Mouse (Mus musculus): ENCODE results near the gene 1700047I17Rik2. TPM values are rescaled to one million over a fixed set of nuclear protein-coding genes. Genes with fewer than 3 reads are reported as not detected.
"Not testable (repeated sequence)": the region's sequence is repeated elsewhere in the genome, so short reads cannot be mapped to it uniquely, and the experiment has no call there.

1700047I17Rik2 gene
- polyA plus RNA-seq (2015; fragmentation: Nextera tagmentation; extraction: Ambion mirVana), result not detected in 2 replicates

DNA sequence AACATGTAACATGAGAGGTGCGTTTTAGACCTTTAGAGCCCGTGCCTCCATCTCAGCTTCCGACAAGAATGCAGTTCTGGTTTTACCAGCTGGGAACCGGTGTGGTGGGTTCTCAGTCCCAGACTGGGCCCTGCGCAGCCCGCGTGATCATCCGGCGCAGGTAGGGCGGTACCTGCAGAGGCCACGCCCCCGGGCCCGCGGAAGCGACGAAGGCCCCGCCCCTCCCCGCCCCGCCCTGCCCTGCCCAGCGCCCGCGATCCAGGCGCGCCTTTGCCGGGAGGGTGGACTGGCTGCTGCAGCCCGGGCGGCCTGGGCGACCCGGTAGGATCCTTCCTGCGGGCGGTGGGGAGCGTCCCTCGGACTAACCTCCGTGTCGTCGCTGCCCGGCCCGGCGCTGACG, at the start of gene 1700047I17Rik2:
Gene 1700047I17Rik2, plus strand, starts transcription at position 287 of the 400 bp plus-strand sequence.
- not testable (repeated sequence) for H3K9me3 ChIP-seq; H3K4me1 ChIP-seq; H3K9ac ChIP-seq; H3K4me3 ChIP-seq; H3K27ac ChIP-seq; H3K36me3 ChIP-seq (replicated peaks); H3K4me2 ChIP-seq; H3K27me3 ChIP-seq (replicated peaks)
- no CpG with 5 or more reads among the region's 40 CpGs for WGBS
- peak; percentile 98 for ATAC-seq (replicated peaks)

DNA sequence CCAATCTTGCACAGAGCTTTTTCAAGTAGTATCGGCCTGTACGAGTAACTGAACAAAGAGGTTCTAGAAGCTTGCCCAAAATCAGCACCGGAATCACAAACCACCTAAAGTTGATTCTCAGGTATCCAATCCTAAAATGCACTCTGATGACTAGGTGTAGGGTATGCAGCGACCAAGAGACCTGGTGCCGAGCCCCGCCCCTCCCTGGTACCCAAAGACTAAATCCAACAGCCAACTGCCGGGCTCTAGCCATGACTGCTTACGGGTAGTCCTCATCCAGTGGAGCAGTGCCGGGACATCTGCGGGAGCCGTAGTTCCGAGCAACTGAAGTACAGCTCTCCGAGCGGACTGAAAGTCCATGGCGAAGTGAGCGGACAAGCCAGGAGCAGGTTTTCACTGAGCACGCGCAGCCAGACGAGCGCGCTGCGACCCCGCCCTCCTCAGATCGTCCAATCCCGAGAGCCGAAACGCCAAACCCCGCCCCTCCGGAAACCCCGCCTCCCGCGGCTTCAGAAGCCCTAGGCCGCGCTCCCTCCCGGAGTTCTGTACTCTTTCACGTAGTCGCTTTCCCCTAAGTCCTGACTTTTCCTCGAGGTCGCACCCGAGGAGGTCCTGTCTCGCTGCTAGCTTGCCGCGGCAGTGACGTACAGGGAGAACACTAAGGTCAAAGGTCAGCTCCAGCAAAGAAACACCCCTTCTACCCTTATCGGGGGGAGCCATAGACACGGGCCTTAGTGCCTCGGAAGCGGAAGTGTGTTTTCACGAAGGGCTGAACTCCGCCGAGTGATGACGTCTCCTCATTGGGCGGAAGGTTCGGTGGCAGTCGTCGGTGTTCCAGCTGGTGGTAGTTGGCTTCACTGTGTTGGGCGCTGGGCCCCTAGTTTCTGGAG, 44.6 kb upstream of the 1700047I17Rik2 start, which contains the start of gene Srp54b:
Gene Srp54b, plus strand, starts transcription at position 546 of the 890 bp plus-strand sequence.
- H3K4me1 ChIP-seq; H3K27me3 ChIP-seq (replicated peaks); H3K9ac ChIP-seq; H3K9me3 ChIP-seq; H3K27ac ChIP-seq; H3K36me3 ChIP-seq (replicated peaks); H3K4me2 ChIP-seq: not testable (repeated sequence)
- WGBS, result no CpG with 5 or more reads among the region's 57 CpGs
- ATAC-seq (replicated peaks), result peak; percentile 99
- peak within 1 kb of the TSS; percentile 27 for H3K4me3 ChIP-seq

DNA sequence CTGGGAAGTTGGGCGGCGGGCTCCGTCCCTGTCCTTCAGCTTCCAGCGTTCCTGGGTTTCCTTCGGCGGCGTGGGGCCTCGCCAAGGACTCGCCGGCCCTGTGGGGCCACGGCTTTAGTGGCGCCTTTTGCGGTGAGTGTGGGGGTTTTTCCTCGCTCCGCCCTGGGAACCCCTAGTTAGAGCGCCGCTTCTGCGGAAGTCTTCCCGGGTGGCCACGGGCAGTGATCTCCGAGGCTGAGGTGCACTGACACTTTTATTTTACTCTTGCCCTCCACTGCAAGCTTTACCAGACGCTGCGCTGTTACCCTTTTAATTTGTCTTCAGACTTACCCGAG, 44.0 kb upstream of the 1700047I17Rik2 start:
- H3K4me2 ChIP-seq; H3K36me3 ChIP-seq (replicated peaks); H3K27me3 ChIP-seq (replicated peaks); H3K27ac ChIP-seq; H3K9me3 ChIP-seq; ATAC-seq (replicated peaks); H3K9ac ChIP-seq; H3K4me1 ChIP-seq: not testable (repeated sequence)
- H3K4me3 ChIP-seq, result peak overlapping the region; percentile 27
- 0% methylated on average over 11 of the region's 24 CpGs for WGBS

DNA sequence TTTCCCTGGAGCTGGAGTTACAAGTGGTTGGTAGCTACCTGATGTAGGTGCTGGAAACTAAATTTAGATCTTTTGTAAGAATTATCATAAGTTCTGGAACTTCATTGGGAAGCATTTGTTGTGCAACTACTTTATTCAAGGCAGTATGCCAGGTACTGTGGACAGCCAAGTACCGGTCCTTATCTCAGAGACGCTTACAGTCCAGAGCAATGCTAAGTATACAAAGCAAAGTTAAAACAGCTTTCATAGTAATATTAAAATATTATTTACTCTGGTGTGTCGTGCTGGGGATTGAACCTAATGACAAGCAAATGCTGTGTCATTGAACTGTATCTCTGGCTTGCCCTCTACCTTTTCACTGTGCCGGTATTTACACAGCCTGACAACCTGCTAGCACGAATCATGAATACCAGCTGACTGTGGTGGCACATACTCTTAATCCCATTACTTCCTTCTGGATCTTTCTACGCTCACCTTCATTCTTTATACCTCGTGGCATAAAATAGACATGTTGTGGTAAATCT, 32.3 kb upstream of the 1700047I17Rik2 start:
- H3K27me3 ChIP-seq (replicated peaks); H3K9me3 ChIP-seq: not testable (repeated sequence)

DNA sequence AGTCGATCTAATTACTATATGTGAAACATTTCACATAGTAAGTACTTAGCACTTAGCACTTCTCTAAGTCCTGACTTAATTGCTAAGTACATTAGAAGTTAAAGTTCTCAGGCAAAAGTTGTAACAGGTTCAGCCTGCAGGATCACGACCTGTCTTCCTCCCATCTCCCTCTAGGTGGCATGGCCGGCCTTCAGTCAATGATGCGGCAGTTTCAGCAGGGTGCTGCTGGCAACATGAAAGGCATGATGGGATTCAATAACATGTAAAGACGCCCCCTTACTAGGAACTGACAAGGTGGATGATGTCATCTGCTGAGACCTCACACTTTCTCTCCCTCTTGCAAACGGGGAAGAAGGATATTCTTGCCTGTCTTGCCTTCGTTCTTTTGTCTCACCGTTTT, 11.7 kb upstream of the 1700047I17Rik2 start:
- no CpG with 5 or more reads among the region's 8 CpGs for WGBS
- H3K4me3 ChIP-seq; H3K27me3 ChIP-seq (replicated peaks); H3K4me1 ChIP-seq; H3K9me3 ChIP-seq; H3K9ac ChIP-seq; H3K36me3 ChIP-seq (replicated peaks); H3K27ac ChIP-seq; ATAC-seq (replicated peaks); H3K4me2 ChIP-seq: not testable (repeated sequence)

More for the DNA sequence above, 32.3 kb upstream of the 1700047I17Rik2 start:
- not testable (repeated sequence) for H3K4me1 ChIP-seq; H3K4me3 ChIP-seq; H3K4me2 ChIP-seq; ATAC-seq (replicated peaks); H3K27ac ChIP-seq; H3K36me3 ChIP-seq (replicated peaks); H3K9ac ChIP-seq
- WGBS, result no CpG with 5 or more reads among the region's 7 CpGs

DNA sequence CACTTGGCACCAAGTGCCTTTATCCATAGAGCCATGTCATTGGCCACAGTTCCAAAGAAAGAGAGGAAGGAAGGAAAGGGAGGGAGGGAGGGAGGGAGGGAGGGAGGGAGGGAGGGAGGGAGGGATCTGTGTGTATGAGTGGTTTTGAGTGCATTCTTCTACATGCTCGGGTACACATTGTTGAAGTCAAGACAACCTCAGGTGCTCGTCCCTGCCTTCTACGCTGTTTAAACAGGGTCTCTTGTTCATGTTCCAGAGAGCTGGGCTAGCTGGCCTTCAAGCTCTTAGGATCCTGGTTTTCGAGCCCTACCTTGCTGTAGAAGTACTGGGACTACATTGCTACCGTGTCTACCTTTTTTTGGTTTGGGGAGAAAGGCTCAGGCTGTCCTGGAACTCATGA, 10.3 kb upstream of the 1700047I17Rik2 start:
- ATAC-seq (replicated peaks); H3K4me2 ChIP-seq; H3K27ac ChIP-seq; H3K36me3 ChIP-seq (replicated peaks); H3K27me3 ChIP-seq (replicated peaks); H3K4me1 ChIP-seq; H3K4me3 ChIP-seq; H3K9ac ChIP-seq; H3K9me3 ChIP-seq: not testable (repeated sequence)
- WGBS, result no CpG with 5 or more reads among the region's 5 CpGs

DNA sequence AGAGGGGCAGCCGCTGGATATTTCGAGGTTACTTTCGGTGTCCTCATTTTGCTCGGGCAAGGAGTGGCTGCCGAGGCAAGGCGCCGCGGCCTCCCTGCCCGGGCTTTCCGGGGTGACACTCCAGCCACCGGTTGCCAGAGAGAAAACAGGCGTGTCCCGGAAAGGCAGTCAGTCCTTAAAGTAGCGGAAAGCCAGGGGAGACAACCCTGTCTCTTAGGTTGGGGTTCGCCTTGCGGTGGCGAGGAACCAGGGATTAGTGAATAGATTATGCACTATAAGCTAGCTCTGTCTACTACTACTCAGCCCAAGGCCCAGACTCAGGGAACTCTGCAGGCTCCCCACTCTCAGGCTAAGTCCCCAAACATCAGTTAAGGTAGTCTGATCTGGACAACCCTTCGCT, 407 bp downstream of the 1700047I17Rik2 start:
- H3K27me3 ChIP-seq (replicated peaks); H3K4me3 ChIP-seq; H3K27ac ChIP-seq; H3K4me2 ChIP-seq; H3K9me3 ChIP-seq; H3K4me1 ChIP-seq; H3K9ac ChIP-seq; H3K36me3 ChIP-seq (replicated peaks): not testable (repeated sequence)
- ATAC-seq (replicated peaks), result peak; percentile 78
- no CpG with 5 or more reads among the region's 18 CpGs for WGBS

DNA sequence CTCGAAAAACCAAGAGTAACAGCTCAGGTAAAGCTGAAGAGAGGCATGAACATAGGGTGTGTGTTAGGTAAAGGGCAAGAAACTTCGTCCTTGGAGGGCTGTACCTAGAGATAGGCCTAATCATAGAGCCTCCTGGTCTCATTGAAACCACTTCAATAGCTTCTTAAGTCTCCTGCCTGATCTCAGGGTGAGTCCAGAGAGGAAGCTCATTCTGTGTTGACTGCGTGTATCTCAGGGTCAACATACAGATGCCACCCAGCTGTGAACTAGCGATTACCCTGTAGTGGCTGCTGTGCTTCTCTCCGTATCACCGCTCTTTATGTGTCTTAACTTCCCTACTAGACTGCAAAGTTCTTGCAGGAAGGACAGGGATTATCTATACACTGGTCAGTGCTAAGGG, 13.6 kb downstream of the 1700047I17Rik2 start:
- H3K27ac ChIP-seq; H3K36me3 ChIP-seq (replicated peaks); H3K4me1 ChIP-seq; H3K27me3 ChIP-seq (replicated peaks); H3K4me3 ChIP-seq; H3K9ac ChIP-seq; H3K4me2 ChIP-seq; H3K9me3 ChIP-seq; ATAC-seq (replicated peaks): not testable (repeated sequence)
- no CpG with 5 or more reads among the region's 6 CpGs for WGBS

DNA sequence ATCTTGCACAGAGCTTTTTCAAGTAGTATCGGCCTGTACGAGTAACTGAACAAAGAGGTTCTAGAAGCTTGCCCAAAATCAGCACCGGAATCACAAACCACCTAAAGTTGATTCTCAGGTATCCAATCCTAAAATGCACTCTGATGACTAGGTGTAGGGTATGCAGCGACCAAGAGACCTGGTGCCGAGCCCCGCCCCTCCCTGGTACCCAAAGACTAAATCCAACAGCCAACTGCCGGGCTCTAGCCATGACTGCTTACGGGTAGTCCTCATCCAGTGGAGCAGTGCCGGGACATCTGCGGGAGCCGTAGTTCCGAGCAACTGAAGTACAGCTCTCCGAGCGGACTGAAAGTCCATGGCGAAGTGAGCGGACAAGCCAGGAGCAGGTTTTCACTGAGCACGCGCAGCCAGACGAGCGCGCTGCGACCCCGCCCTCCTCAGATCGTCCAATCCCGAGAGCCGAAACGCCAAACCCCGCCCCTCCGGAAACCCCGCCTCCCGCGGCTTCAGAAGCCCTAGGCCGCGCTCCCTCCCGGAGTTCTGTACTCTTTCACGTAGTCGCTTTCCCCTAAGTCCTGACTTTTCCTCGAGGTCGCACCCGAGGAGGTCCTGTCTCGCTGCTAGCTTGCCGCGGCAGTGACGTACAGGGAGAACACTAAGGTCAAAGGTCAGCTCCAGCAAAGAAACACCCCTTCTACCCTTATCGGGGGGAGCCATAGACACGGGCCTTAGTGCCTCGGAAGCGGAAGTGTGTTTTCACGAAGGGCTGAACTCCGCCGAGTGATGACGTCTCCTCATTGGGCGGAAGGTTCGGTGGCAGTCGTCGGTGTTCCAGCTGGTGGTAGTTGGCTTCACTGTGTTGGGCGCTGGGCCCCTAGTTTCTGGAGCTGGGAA, 30.5 kb downstream of the 1700047I17Rik2 start, which contains the start of gene Srp54c:
Gene Srp54c, plus strand, starts transcription at position 543 of the 894 bp plus-strand sequence.
- H3K4me1 ChIP-seq; H3K9me3 ChIP-seq; H3K9ac ChIP-seq; H3K36me3 ChIP-seq (replicated peaks); H3K27me3 ChIP-seq (replicated peaks); H3K27ac ChIP-seq: not testable (repeated sequence)
- Histone ChIP-seq H3K4me3 (peak within 1 kb of the TSS; percentile 39), H3K4me2 (peak within 1 kb of the TSS; percentile 32; the same call in 1 of the 2 replicates)
- ATAC-seq (replicated peaks), result peak; percentile 99
- WGBS, result no CpG with 5 or more reads among the region's 57 CpGs

DNA sequence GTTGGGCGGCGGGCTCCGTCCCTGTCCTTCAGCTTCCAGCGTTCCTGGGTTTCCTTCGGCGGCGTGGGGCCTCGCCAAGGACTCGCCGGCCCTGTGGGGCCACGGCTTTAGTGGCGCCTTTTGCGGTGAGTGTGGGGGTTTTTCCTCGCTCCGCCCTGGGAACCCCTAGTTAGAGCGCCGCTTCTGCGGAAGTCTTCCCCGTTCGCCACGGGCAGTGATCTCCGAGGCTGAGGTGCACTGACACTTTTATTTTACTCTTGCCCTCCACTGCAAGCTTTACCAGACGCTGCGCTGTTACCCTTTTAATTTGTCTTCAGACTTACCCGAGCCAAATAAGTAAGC, 31.1 kb downstream of the 1700047I17Rik2 start:
- H3K4me2 ChIP-seq, result peak overlapping the region; percentile 32; the same call in 1 of the 2 replicates
- H3K4me1 ChIP-seq; H3K36me3 ChIP-seq (replicated peaks); H3K9me3 ChIP-seq; H3K27me3 ChIP-seq (replicated peaks); ATAC-seq (replicated peaks); H3K27ac ChIP-seq; H3K9ac ChIP-seq: not testable (repeated sequence)
- H3K4me3 ChIP-seq, result peak overlapping the region; percentile 39
- whole genome bisulfite sequencing, result 0% methylated on average over 13 of the region's 25 CpGs

DNA sequence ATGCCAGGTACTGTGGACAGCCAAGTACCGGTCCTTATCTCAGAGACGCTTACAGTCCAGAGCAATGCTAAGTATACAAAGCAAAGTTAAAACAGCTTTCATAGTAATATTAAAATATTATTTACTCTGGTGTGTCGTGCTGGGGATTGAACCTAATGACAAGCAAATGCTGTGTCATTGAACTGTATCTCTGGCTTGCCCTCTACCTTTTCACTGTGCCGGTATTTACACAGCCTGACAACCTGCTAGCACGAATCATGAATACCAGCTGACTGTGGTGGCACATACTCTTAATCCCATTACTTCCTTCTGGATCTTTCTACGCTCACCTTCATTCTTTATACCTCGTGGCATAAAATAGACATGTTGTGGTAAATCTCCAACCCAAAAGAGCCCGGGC, 42.9 kb downstream of the 1700047I17Rik2 start:
- not testable (repeated sequence) for ATAC-seq (replicated peaks)
- no CpG with 5 or more reads among the region's 8 CpGs for WGBS

DNA sequence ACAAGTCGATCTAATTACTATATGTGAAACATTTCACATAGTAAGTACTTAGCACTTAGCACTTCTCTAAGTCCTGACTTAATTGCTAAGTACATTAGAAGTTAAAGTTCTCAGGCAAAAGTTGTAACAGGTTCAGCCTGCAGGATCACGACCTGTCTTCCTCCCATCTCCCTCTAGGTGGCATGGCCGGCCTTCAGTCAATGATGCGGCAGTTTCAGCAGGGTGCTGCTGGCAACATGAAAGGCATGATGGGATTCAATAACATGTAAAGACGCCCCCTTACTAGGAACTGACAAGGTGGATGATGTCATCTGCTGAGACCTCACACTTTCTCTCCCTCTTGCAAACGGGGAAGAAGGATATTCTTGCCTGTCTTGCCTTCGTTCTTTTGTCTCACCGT, 62.6 kb downstream of the 1700047I17Rik2 start:
- WGBS, result no CpG with 5 or more reads among the region's 8 CpGs
- H3K27ac ChIP-seq; H3K4me1 ChIP-seq; H3K36me3 ChIP-seq (replicated peaks); H3K4me3 ChIP-seq; H3K9me3 ChIP-seq; H3K4me2 ChIP-seq; H3K27me3 ChIP-seq (replicated peaks); H3K9ac ChIP-seq; ATAC-seq (replicated peaks): not testable (repeated sequence)

More for the DNA sequence above, 42.9 kb downstream of the 1700047I17Rik2 start:
- not testable (repeated sequence) for H3K36me3 ChIP-seq (replicated peaks); H3K27me3 ChIP-seq (replicated peaks); H3K27ac ChIP-seq; H3K4me2 ChIP-seq; H3K9ac ChIP-seq; H3K9me3 ChIP-seq; H3K4me1 ChIP-seq; H3K4me3 ChIP-seq

Measured in midbrain, embryonic 15.5 days (tissue).